Mouse (Mus musculus) gastrocnemius, adult 18-20 months (tissue): Measurements from ENCODE around the gene Dnajb1. TPM values are rescaled to one million over a fixed set of nuclear protein-coding genes. Genes with fewer than 3 reads are reported as not detected.

Experiments used
- DNase-seq: peaks from one replicate; pipeline ENCODE4 v3.0.0; 2021; ENCODE audit warnings: low spot score
- total RNA-seq, 2 experiments: library from RNA; stranded (reverse); gene quantifications; 2 replicates each; pipeline ENCODE4 v1.2.3; 2021

The Dnajb1 gene
- total RNA-seq, 2 experiments from 2014 or later: 5.9 to 16.7 TPM

DNA sequence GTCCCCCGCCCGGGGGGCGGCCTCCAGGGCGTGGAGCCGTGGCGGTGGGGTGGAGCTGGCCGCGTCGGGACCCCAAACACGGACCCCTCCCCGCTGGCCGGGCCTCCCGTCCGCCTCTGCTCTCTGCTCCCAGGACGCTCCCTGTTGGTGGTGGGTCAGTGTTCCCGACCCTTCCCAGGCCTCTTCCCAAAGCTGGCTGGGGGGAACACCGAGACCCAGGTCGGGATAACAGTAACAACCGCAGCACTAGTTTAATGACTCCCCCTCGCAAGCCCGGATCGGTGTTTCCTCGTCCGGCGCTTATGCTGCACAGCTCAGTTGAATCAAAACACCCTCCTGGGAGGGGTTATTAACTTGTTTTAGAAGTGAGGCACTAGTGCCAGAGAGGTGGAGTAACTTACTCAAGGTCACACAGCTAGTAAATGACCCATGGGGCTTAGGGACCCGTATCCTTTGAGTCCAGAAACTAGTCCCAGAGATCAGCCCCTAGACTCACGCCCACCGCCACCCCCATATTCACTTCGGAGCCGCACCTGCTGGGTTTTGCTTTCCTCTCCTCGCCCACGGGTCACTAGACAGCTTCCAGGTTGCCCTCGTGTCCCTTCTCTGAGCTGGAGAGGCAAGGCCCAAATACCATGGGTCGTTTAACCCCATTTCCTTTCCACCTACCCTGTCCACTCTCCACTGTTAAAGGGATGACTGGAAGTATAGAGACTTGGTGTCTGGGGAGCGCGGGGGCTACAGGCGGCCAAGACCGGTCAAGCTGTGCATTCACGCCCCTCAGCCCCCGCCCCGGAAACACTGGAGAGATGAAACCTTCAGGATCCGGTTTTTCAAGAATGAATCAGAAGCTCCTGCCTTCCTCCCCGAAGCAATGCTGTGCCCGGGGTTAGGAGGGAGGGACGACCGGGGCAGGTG, 45.0 kb downstream of the Dnajb1 start:
- no peak for DNase-seq

DNA sequence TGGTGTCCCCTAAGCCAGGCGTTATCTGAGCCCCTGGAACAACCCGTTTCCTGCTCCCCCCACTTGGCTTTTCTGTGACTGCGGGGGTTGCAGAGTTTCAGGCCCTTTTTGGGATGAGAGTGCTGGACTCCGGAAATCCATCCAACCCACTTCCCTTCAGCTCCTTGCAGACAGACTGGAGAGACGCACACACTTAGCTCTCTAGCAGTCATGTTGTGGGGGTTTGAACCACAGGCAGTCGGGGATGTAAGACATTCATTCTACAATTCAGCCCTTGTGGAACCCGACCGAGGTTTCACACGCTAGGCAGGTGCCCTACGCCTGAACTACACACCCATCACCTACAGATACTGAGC, 45.6 kb downstream of the Dnajb1 start:
- DNase-seq: no peak

DNA sequence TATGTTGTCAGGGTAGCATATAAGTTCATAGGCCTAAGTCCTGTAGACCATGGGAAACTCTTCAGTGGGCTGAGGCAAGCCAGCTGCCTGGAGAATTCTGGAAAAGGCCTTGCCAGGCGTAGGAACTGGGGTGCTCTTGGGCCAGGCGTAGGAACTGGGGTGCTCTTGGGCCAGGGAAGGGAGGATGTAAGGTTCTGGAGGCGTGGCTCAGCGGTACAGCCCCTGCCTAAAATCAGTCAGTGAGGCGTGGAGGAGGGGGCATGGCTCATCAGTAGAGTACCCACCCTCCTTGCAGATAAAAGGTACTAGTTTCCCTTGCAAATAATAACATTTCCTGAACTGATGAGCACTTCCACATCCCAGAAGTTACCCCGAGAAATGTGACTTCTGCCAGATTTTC, 46.7 kb downstream of the Dnajb1 start:
- DNase-seq: no peak

DNA sequence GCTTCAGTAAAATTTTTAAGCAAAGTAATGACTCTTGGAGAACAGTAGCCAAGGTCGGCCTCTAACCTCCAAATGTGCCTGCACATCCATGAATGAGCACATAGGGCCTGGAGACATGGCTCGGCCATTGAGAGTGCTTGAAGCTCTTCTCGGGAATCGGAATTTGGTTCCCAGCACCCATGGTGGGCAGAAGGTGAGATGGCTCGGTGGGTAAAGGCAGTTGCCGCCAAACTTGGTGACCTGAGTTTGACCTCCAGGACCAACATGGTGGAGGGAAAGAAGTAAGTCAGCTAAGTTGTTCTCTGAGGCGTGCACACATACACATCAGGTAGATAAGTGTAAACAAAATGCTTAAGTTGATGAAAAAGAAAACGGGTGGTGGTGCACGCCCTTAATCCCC, 48.0 kb downstream of the Dnajb1 start:
- DNase-seq: no peak

DNA sequence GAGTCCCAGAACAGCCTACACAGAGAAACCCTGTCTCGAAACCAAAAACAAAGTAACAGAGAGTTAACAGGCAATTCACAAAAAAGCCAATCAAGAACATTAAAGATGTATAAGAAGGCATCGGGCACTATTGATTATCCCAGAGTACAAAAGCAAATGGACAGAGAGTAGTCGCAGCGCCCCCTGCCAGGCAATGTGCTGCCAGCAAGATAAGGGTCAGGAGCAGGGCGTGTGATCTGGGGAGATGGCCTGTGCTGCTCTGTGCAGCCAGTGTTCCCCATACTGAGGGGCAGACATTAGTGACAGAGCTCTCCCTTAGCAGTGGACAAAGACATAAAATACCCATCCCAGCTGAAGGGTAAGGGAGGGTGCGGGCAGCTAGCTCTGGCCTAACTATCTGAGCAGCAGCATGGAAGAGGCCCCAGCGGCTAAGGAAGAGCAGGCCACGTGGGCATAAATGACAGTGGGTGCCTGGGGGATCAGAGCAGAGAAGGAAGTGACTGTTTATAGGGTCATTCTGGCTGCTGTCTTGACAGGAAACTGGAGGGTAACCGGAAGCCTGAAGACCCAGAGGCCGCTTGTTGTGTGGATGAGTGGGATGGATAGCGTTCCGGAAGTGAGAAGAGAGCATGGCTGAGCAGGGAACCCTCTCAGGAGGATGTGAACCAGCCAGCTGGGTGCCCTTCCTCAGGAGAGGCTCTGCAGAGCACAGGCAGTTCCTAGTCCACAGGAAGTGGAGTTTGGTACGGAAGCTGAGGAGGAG, 48.7 kb downstream of the Dnajb1 start:
- DNase-seq: no peak

DNA sequence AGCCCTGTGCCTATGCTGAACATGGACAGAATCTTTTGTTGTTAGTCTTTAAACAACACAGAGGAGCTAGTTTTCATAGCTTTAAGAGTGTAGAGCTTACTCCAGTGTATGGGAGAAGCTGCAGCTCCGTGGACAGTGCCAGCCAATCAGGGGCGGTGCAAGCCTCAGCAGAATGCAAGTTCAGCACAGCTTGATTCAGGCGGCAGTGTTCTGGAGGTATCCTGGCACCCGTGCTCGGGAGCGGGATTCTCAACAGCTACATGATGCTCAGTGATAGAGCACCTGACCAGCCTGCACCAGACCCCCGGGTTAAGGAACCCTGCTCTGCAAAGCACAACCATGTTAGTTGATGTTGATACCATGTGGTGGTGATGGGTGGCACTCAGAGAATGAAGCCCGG, 52.6 kb downstream of the Dnajb1 start:
- no peak for DNase-seq

DNA sequence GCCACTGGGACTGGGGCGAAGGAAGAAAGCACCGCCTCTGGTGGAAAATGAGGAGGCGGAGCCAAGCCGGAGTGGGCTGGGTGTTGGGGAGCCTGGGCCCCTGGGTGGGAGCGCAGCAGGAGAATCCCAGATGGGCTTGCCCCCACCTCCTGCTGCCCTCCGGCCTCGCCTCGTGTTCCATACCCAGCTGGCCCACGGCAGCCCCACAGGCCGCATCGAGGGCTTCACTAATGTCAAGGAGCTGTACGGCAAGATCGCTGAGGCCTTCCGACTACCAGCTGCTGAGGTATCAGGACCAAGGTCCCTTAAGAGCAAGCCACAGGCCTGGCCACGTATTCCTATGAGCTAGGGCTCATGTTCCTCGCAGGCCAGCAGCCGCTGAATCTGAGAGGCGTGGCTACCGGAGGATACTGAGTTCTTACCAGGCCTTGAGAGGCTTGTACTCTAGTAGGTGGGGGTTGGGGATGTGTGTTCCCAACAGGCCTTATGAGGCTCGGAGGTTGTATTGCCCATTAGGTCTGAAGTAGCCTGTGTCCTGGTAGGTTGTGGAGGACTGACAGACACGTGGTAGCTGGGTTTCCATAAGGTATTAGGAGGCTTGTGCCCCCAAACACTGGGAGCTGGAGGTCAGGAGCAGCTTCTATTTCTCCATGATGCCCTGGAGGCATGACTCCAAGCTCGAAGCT, 53.1 kb downstream of the Dnajb1 start:
- DNase-seq: no peak

Other genes with a start within 250 kb of the Dnajb1 start
- not detected for gene Clgn, start 218.3 kb upstream of the Dnajb1 start, total RNA-seq
- gene Scoc, start 149.8 kb upstream of the Dnajb1 start, total RNA-seq: 10 to 100 TPM; 52.2 to 55.3 TPM
- gene Olfr370, start 72.4 kb upstream of the Dnajb1 start, total RNA-seq: not detected
- gene Ndufb7, start 41.5 kb upstream of the Dnajb1 start, total RNA-seq: 100 to 1,000 TPM; 308 to 352 TPM
- gene Tecr, start 222 bp upstream of the Dnajb1 start, total RNA-seq: 100 to 1,000 TPM; 512 to 541 TPM
- 10 to 100 TPM; 16.6 to 16.9 TPM for gene Gipc1, start 44.5 kb downstream of the Dnajb1 start, total RNA-seq
- under 1 TPM in 1 of 2 experiments, not detected in 1; 0.09 TPM for gene Ptger1, start 58.5 kb downstream of the Dnajb1 start, total RNA-seq
- gene Pkn1, start 91.0 kb downstream of the Dnajb1 start, total RNA-seq: 10 to 100 TPM; 23.0 to 24.3 TPM
- gene Ddx39, start 107.0 kb downstream of the Dnajb1 start, total RNA-seq: 10 to 100 TPM; 10.0 to 11.1 TPM
- gene Adgre5, start 133.1 kb downstream of the Dnajb1 start, total RNA-seq: 10 to 100 TPM; 16.9 to 22.9 TPM